Mouse (Mus musculus): ENCODE measurements around the gene Reep3.

- TF ChIP-seq CTCF (IDR thresholded peaks at IDR 0.05; ENCODE audit: borderline replicate concordance, extremely low read depth, insufficient read depth, insufficient read length) (no peak), POLR2A (IDR thresholded peaks at IDR 0.05; ENCODE audit: borderline replicate concordance, extremely low read depth, insufficient read depth, insufficient read length, poor library complexity, severe bottlenecking) (no peak)
Observed at GRCm38 (mm10) chr10:66970336-66971115, 126.2 kb downstream of the Reep3 start.
